Mouse (Mus musculus) MEL (cell line): ENCODE results near the gene Gpd1. TPM values are rescaled to one million over a fixed set of nuclear protein-coding genes. Genes with fewer than 3 reads are reported as not detected.
A peak's percentile ranks its signal among the peaks of the same experiment; 100 is the strongest.
"Not testable (repeated sequence)": the region's sequence is repeated elsewhere in the genome, so short reads cannot be mapped to it uniquely, and the experiment has no call there.

Experiments used
- DNase-seq: peaks from one replicate; pipeline ENCODE4 v3.0.0; 2011; ENCODE audit warnings: low read depth, low spot score
- H3K27ac ChIP-seq: 2 replicates; pipeline ENCODE4 v1.5.1; 2012; ENCODE audit warnings: low read depth, mild to moderate bottlenecking, control low read depth, low read length, moderate library complexity; ENCODE audit not compliant: control insufficient read depth
- H3K27me3 ChIP-seq, 2 experiments: fragments of 150-350 bp in 1 of 2; sonication (generic) in 1 of 2; 2 replicates each; pipeline ENCODE4 v1.6.1; 2012; ENCODE audit warnings: low read length in 2 of 2, mild to moderate bottlenecking in 2 of 2, improper control_type of control experiment in 1 of 2, moderate library complexity in 1 of 2; ENCODE audit not compliant: insufficient read depth in 2 of 2, control insufficient read depth in 1 of 2
- H3K36me3 ChIP-seq, 2 experiments: 2 replicates each; pipeline ENCODE4 v1.6.1; 2012 to 2014; ENCODE audit warnings: low read length in 2 of 2, improper control_type of control experiment in 1 of 2, inconsistent platforms in 1 of 2, mild to moderate bottlenecking in 1 of 2; ENCODE audit not compliant: insufficient read depth in 2 of 2, control insufficient read depth in 1 of 2
- H3K4me1 ChIP-seq, 2 experiments: fragments of 150-350 bp in 1 of 2; sonication (generic) in 1 of 2; 2 replicates each; pipeline ENCODE4 v1.6.1; 2012; ENCODE audit warnings: low read length in 2 of 2, improper control_type of control experiment in 1 of 2, mild to moderate bottlenecking in 1 of 2; ENCODE audit not compliant: insufficient read depth in 2 of 2, control insufficient read depth in 1 of 2
- H3K4me3 ChIP-seq, 2 experiments: fragments of 150-350 bp in 1 of 2; sonication (generic) in 1 of 2; 2 replicates each; pipeline ENCODE4 v1.5.1; 2012; ENCODE audit warnings: low read depth in 2 of 2, low read length in 2 of 2, mild to moderate bottlenecking in 2 of 2, moderate library complexity in 2 of 2, control low read depth in 1 of 2, improper control_type of control experiment in 1 of 2; ENCODE audit not compliant: control insufficient read depth in 1 of 2, insufficient read depth in 1 of 2
- H3K79me2 ChIP-seq: 2 replicates; pipeline ENCODE4 v1.6.1; 2012; ENCODE audit warnings: mild to moderate bottlenecking, low read length, moderate library complexity; ENCODE audit not compliant: control insufficient read depth, poor library complexity, insufficient read depth
- H3K9ac ChIP-seq: 2 replicates; pipeline ENCODE4 v1.6.1; 2012; ENCODE audit warnings: low read depth, mild to moderate bottlenecking, control low read depth, low read length, moderate library complexity; ENCODE audit not compliant: control insufficient read depth, poor library complexity, severe bottlenecking
- H3K9me3 ChIP-seq: fragments of 150-350 bp; sonication (generic); replicated peaks from 2 replicates; pipeline ENCODE4 v1.6.1; 2012; ENCODE audit warnings: mild to moderate bottlenecking, low read length, improper control_type of control experiment, moderate library complexity; ENCODE audit not compliant: insufficient read depth
- BHLHE40 ChIP-seq: IDR thresholded peaks from 2 replicates; pipeline ENCODE4 v1.6.1; 2012; ENCODE audit warnings: low read depth, mild to moderate bottlenecking, inconsistent platforms, low read length, improper control_type of control experiment, borderline replicate concordance
- CHD2 ChIP-seq: IDR thresholded peaks from 2 replicates; pipeline ENCODE4 v1.6.1; 2011; ENCODE audit warnings: low read length, improper control_type of control experiment
- CTCF ChIP-seq, 3 experiments: IDR thresholded peaks in 2 of 3; conservative IDR thresholded peaks in 1 of 3; 2 replicates each; pipeline ENCODE4 v1.5.1; 2011 to 2012; ENCODE audit warnings: low read length in 3 of 3, low read depth in 2 of 3, mild to moderate bottlenecking in 2 of 3, improper control_type of control experiment in 1 of 3, inconsistent platforms in 1 of 3, mixed read lengths in 1 of 3, moderate library complexity in 1 of 3; ENCODE audit not compliant: control insufficient read depth in 1 of 3, insufficient read depth in 1 of 3, poor library complexity in 1 of 3, severe bottlenecking in 1 of 3
- E2F4 ChIP-seq: IDR thresholded peaks from 2 replicates; pipeline ENCODE4 v1.6.1; 2011; ENCODE audit warnings: low read depth, low read length, improper control_type of control experiment, borderline replicate concordance
- ELF1 ChIP-seq: IDR thresholded peaks from 2 replicates; pipeline ENCODE4 v1.6.1; 2014; ENCODE audit warnings: low read depth, mild to moderate bottlenecking, inconsistent platforms, low read length, improper control_type of control experiment, moderate library complexity
- EP300 ChIP-seq, 2 experiments: IDR thresholded peaks; 2 replicates each; pipeline ENCODE4 v1.6.1; 2011; ENCODE audit warnings: improper control_type of control experiment in 2 of 2, low read length in 2 of 2, low read depth in 1 of 2, mild to moderate bottlenecking in 1 of 2
- GABPA ChIP-seq: IDR thresholded peaks from 2 replicates; pipeline ENCODE4 v1.6.1; 2012; ENCODE audit warnings: low read depth, mild to moderate bottlenecking, inconsistent platforms, low read length, improper control_type of control experiment, moderate library complexity
- KAT2A ChIP-seq: conservative IDR thresholded peaks from 2 replicates; pipeline ENCODE4 v1.6.1; 2012; ENCODE audit warnings: low read depth, low read length, improper control_type of control experiment, inconsistent platforms
- MAZ ChIP-seq: IDR thresholded peaks from 2 replicates; pipeline ENCODE4 v1.6.1; 2012; ENCODE audit warnings: low read depth, mild to moderate bottlenecking, inconsistent platforms, low read length, improper control_type of control experiment
- MXI1 ChIP-seq: IDR thresholded peaks from 2 replicates; pipeline ENCODE4 v1.6.1; 2011; ENCODE audit warnings: mild to moderate bottlenecking, low read depth, low read length, improper control_type of control experiment
- MYC ChIP-seq: IDR thresholded peaks from 2 replicates; pipeline ENCODE4 v1.6.1; 2011; ENCODE audit warnings: low read depth, mild to moderate bottlenecking, low read length, improper control_type of control experiment, moderate library complexity
- NELFE ChIP-seq: IDR thresholded peaks from 2 replicates; pipeline ENCODE4 v1.6.1; 2011; ENCODE audit warnings: low read depth, low read length, improper control_type of control experiment
- POLR2AphosphoS2 ChIP-seq: IDR thresholded peaks from 2 replicates; pipeline ENCODE4 v1.6.1; 2011; ENCODE audit warnings: low read length, improper control_type of control experiment
- POLR2AphosphoS5 ChIP-seq: IDR thresholded peaks from 2 replicates; pipeline ENCODE4 v1.6.1; 2012; ENCODE audit warnings: low read depth, borderline replicate concordance, mild to moderate bottlenecking, inconsistent platforms, low read length, moderate library complexity, mixed read lengths
- RAD21 ChIP-seq: IDR thresholded peaks from 2 replicates; pipeline ENCODE4 v1.6.1; 2011; ENCODE audit warnings: mild to moderate bottlenecking, low read depth, low read length, improper control_type of control experiment
- RCOR1 ChIP-seq: IDR thresholded peaks from 2 replicates; pipeline ENCODE4 v1.6.1; 2012; ENCODE audit warnings: low read depth, mild to moderate bottlenecking, inconsistent platforms, low read length, improper control_type of control experiment
- SIN3A ChIP-seq: IDR thresholded peaks from 2 replicates; pipeline ENCODE4 v1.6.1; 2012; ENCODE audit warnings: low read length, improper control_type of control experiment, inconsistent platforms
- TAL1 ChIP-seq: IDR thresholded peaks from 2 replicates; pipeline ENCODE4 v1.6.1; 2012; ENCODE audit warnings: mild to moderate bottlenecking, inconsistent platforms, low read length, moderate library complexity, mixed read lengths
- TBP ChIP-seq: IDR thresholded peaks from 2 replicates; pipeline ENCODE4 v1.8.0; 2011; ENCODE audit warnings: low read depth, low read length, improper control_type of control experiment
- USF1 ChIP-seq: IDR thresholded peaks from 2 replicates; pipeline ENCODE4 v1.6.1; 2014; ENCODE audit warnings: low read depth, mild to moderate bottlenecking, inconsistent platforms, low read length, improper control_type of control experiment, moderate library complexity
- ZC3H11A ChIP-seq: IDR thresholded peaks from 2 replicates; pipeline ENCODE4 v1.6.1; 2012; ENCODE audit warnings: low read depth, mild to moderate bottlenecking, inconsistent platforms, low read length, improper control_type of control experiment
- ZKSCAN1 ChIP-seq: IDR thresholded peaks from 2 replicates; pipeline ENCODE4 v1.6.1; 2012; ENCODE audit warnings: low read depth, mild to moderate bottlenecking, inconsistent platforms, low read length, improper control_type of control experiment, moderate library complexity
- ZMIZ1 ChIP-seq: IDR thresholded peaks from 2 replicates; pipeline ENCODE4 v1.6.1; 2012; ENCODE audit warnings: low read depth, mild to moderate bottlenecking, inconsistent platforms, low read length, improper control_type of control experiment, moderate library complexity
- ZNF384 ChIP-seq: IDR thresholded peaks from 2 replicates; pipeline ENCODE4 v1.6.1; 2012; ENCODE audit warnings: low read depth, mild to moderate bottlenecking, inconsistent platforms, low read length, improper control_type of control experiment
- polyA plus RNA-seq, 2 experiments: library from polyadenylated mRNA; stranded (reverse) in 1 of 2; unstranded in 1 of 2; fragments of >175 nt in 1 of 2; fragments of >200 nt in 1 of 2; gene quantifications; 2 replicates each; pipeline versions ENCODE4 v1.2.1 to v1.2.4; 2012; ENCODE audit warnings: low replicate concordance in 2 of 2, low read depth in 1 of 2; ENCODE audit not compliant: insufficient read length in 2 of 2, insufficient read depth in 1 of 2, missing spikeins in 1 of 2
- total RNA-seq: library from RNA; depleted of rRNA; stranded (reverse); fragments of 300-350 nt; gene quantifications from 2 replicates; pipeline ENCODE4 v1.2.3, GENCODE M21; 2012

Gpd1 gene
- total and polyA plus RNA-seq, 3 experiments: 0.23 to 0.52 TPM; not detected in 1

- TF ChIP-seq ZMIZ1: no peak
- no peak for TF ChIP-seq NELFE
- no peak for TF ChIP-seq RAD21
Measured at GRCm38 (mm10) chr15:99700219-99701106, 16.9 kb upstream of the Gpd1 start (continued).

- TF ChIP-seq TBP: peak; percentile 78
- H3K9ac ChIP-seq: peak overlapping the region; percentile 61
- H3K27me3 ChIP-seq, H3K9me3 ChIP-seq, H3K79me2 ChIP-seq, H3K27ac ChIP-seq, DNase-seq: not testable (repeated sequence)
- H3K4me1 ChIP-seq: peaks cover 0 to 22% of the 10 kb centered on the region in 2 experiments; a peak in 3 of 4 replicates
- H3K4me3 ChIP-seq: peak overlapping the region; percentile 38 to 62
- peaks cover 0 to 10% of the 10 kb centered on the region in 2 experiments; a peak in 1 of 4 replicates for H3K36me3 ChIP-seq
Measured at GRCm38 (mm10) chr15:99701640-99701998, 15.7 kb upstream of the Gpd1 start.

GRCm38 (mm10) chr15:99701999-99702900 lies 15.1 kb upstream of the Gpd1 start, which contains the start of gene Smarcd1:
TSS of gene Smarcd1 (plus strand) at chr15:99702129.
- H3K4me1 ChIP-seq: peaks cover 0 to 22% of the 10 kb centered on the region in 2 experiments; a peak in 3 of 4 replicates
- peak; percentile 95 for DNase-seq
- no peaks in the 10 kb centered on the region for H3K27me3 ChIP-seq
- H3K27ac ChIP-seq: peak within 1 kb of the TSS; percentile 54
- H3K4me3 ChIP-seq: peak within 1 kb of the TSS; percentile 62 to 80
- H3K9me3 ChIP-seq: no peaks in the 10 kb centered on the region
- H3K9ac ChIP-seq: peak within 1 kb of the TSS; percentile 94
- H3K36me3 ChIP-seq: peaks cover 0 to 10% of the 10 kb centered on the region in 2 experiments; a peak in 2 of 4 replicates
- peaks cover 4% of the 10 kb centered on the region; the same call in 1 of the 2 replicates for H3K79me2 ChIP-seq
- no peak for TF ChIP-seq POLR2AphosphoS2
- peak; percentile 88 for TF ChIP-seq MYC
- peak; percentile 63 for TF ChIP-seq RCOR1
- TF ChIP-seq KAT2A: peak; percentile 54; the same call in 1 of the 2 replicates
- peak; percentile 89; the same call in 1 of the 2 replicates for TF ChIP-seq GABPA
- no peak for TF ChIP-seq ZNF384
- TF ChIP-seq ELF1: peak; percentile 74
- peak; percentile 86 for TF ChIP-seq MXI1
- TF ChIP-seq TBP: no peak; the same call in none of the 2 replicates
- no peak for TF ChIP-seq USF1
- peak; percentile 71; the same call in 1 of the 2 replicates for TF ChIP-seq ZMIZ1
- peak in 1 of 2 experiments; percentile 42; a peak in 2 of 4 replicates for TF ChIP-seq EP300 (IDR thresholded peaks at IDR 0.05; ENCODE audit: low read depth in 1 of 2, low read length in 2 of 2)
- TF ChIP-seq BHLHE40: 0 out of 2 replicates have a peak, but pooled peaks have one; percentile 46
- peak; percentile 94 for TF ChIP-seq MAZ
- peak; percentile 69 for TF ChIP-seq NELFE
- TF ChIP-seq RAD21: no peak
- peak; percentile 92 to 96 (median 95) for TF ChIP-seq CTCF (IDR thresholded peaks at IDR 0.05 in 2 of 3, conservative IDR thresholded peaks at IDR 0.05 in 1 of 3; ENCODE audit: control insufficient read depth in 1 of 3, insufficient read depth in 1 of 3, low read depth in 2 of 3, low read length in 3 of 3, poor library complexity in 1 of 3, severe bottlenecking in 1 of 3)
- no peak for TF ChIP-seq E2F4
- no peak for TF ChIP-seq TAL1
- TF ChIP-seq POLR2AphosphoS5: no peak
- no peak for TF ChIP-seq ZKSCAN1
- peak; percentile 88 for TF ChIP-seq SIN3A
- TF ChIP-seq ZC3H11A: no peak
- TF ChIP-seq CHD2: no peak
